Mouse (Mus musculus) thymus, postnatal 10 days (tissue): Measurements from ENCODE around the gene Stk38l.

Source experiments
- DNase-seq, 2 experiments: peaks; one replicate each; pipeline ENCODE4 v3.0.0; 2021; ENCODE audit warnings: low spot score in 2 of 2

The Stk38l gene

GRCm38 (mm10) chr6:146724581-146725383 lies at the start of gene Stk38l:
Gene Stk38l, plus strand, starts transcription at chr6:146724995.
- peak; percentile 93 to 96 for DNase-seq

- DNase-seq: no peak
These were observed 47.9 kb upstream of the Stk38l start for GRCm38 (mm10) chr6:146676904-146677303.

GRCm38 (mm10) chr6:146678136-146679070 lies 46.4 kb upstream of the Stk38l start:
- DNase-seq: no peak

GRCm38 (mm10) chr6:146683881-146684280 lies 40.9 kb upstream of the Stk38l start:
- DNase-seq: no peak

GRCm38 (mm10) chr6:146685781-146686308 lies 39.0 kb upstream of the Stk38l start:
- DNase-seq: peak; percentile 13 to 56

GRCm38 (mm10) chr6:146686463-146687196 lies 38.2 kb upstream of the Stk38l start:
- no peak for DNase-seq

- no peak for DNase-seq
These were observed 36.8 kb upstream of the Stk38l start for GRCm38 (mm10) chr6:146688010-146688409.

GRCm38 (mm10) chr6:146688861-146689260 lies 35.9 kb upstream of the Stk38l start:
- no peak for DNase-seq

- no peak for DNase-seq
These were observed 27.0 kb upstream of the Stk38l start for GRCm38 (mm10) chr6:146697767-146698166.

GRCm38 (mm10) chr6:146698376-146698775 lies 26.4 kb upstream of the Stk38l start:
- no peak for DNase-seq

GRCm38 (mm10) chr6:146700461-146700860 lies 24.3 kb upstream of the Stk38l start:
- DNase-seq: no peak

- DNase-seq: no peak
These were observed 22.5 kb upstream of the Stk38l start for GRCm38 (mm10) chr6:146702126-146702881.

- no peak for DNase-seq
These were observed 21.4 kb upstream of the Stk38l start for GRCm38 (mm10) chr6:146703351-146703750.

GRCm38 (mm10) chr6:146705631-146706030 lies 19.2 kb upstream of the Stk38l start:
- DNase-seq: no peak

GRCm38 (mm10) chr6:146719606-146720005 lies 5.2 kb upstream of the Stk38l start:
- no peak for DNase-seq

- DNase-seq: no peak
These were observed 990 bp upstream of the Stk38l start for GRCm38 (mm10) chr6:146723805-146724204.

- DNase-seq: peak in 1 of 2 experiments; percentile 49
These were observed 593 bp downstream of the Stk38l start for GRCm38 (mm10) chr6:146725384-146725791.

- DNase-seq: no peak
These were observed 6.2 kb downstream of the Stk38l start for GRCm38 (mm10) chr6:146731031-146731430.

- no peak for DNase-seq
These were observed 6.9 kb downstream of the Stk38l start for GRCm38 (mm10) chr6:146731692-146732091.

GRCm38 (mm10) chr6:146732232-146732631 lies 7.4 kb downstream of the Stk38l start:
- no peak for DNase-seq

- DNase-seq: no peak
These were observed 7.9 kb downstream of the Stk38l start for GRCm38 (mm10) chr6:146732676-146733075.
